Mouse (Mus musculus): ENCODE results near the gene Cpsf4.
A peak's percentile ranks its signal among the peaks of the same experiment; 100 is the strongest.
"Not testable (repeated sequence)": the region's sequence is repeated elsewhere in the genome, so short reads cannot be mapped to it uniquely, and the experiment has no call there.

Cpsf4 gene

DNA sequence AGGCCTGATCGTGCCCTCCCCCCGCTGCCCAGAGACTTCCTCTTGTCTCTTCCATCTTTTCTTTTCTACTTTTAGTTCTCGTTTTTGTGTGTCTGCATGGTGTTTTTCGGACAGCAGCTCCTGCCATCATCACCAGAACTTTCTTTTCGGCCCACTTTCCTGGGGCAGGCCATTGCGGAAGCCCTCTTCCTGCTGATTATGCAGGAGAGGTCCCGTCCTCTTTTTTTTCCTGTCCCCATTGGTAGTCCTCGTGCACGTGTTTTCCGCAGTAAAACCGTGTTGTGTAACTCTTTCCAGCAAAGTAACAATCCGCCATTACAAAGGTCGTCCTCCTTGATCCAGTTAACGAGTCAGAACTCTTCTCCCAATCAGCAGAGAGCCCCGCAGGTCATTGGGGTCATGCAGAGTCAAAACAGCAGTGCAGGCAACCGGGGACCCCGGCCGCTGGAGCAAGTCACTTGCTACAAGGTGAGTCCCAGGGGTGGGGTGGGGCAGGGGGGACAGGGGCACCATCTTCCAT lies 11.5 kb downstream of the Cpsf4 start:
- no peak for DNase-seq (ENCODE audit: low spot score in 2 of 2)

GRCm38 (mm10) chr5:145185244-145185643 lies 18.2 kb downstream of the Cpsf4 start:
- DNase-seq (ENCODE audit: low spot score in 2 of 2) = no peak

- no peak for DNase-seq (ENCODE audit: low spot score in 2 of 2)
Observed at GRCm38 (mm10) chr5:145189416-145189815, 22.4 kb downstream of the Cpsf4 start.

GRCm38 (mm10) chr5:145190373-145190772 lies 23.4 kb downstream of the Cpsf4 start:
- no peak for DNase-seq (ENCODE audit: low spot score in 2 of 2)

DNA sequence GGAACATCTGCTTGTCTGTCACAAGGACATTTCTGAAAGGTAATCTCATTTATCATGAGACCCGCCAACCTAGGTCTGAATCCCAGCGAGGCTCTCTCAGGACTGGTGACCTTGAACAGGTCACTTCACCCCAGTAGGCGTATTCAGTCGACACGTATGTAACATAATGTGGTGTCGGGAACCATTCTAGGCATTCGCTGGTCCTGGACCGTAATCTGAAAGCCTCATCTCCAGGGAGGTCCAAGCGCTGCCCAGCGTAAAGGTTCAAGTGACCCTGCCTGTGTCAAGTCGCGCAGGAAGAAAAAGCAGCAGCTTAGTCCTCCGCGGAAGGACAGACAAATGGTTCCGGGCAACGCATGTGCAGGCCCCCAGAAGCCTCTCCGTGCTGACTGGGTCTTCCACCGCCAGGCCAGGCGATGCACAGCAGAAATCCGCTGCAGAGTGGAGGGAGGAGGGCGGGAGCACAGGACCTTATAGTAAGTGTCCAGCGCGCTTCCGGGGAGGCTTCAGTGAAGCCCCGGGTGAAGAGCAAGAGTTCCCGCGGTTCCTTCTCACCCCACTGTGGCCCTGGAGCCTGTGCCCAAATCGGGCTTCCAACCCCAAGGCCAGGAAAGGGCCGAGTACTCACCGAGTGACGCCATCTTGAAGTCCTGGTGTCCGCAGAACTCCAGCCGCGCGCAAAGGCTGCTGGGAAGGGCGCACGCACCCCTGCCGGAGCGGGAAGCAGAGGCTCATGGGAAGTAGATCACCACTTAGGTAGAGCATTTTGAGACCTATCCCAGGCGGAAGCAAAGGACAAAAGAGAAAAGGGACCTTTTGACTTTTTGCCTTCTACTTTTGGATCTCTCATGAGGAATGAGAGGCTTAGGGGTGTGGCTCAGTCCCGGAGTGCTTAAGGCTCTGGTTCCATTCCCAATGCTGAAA lies 24.1 kb downstream of the Cpsf4 start:
- peak; percentile 93 to 94 for DNase-seq (ENCODE audit: low spot score in 2 of 2)

- DNase-seq (ENCODE audit: low spot score in 2 of 2) = no peak
Observed at GRCm38 (mm10) chr5:145191962-145192361, 24.9 kb downstream of the Cpsf4 start, which contains the start of gene Atp5j2. Gene Atp5j2, minus strand, starts transcription at chr5:145192062.

GRCm38 (mm10) chr5:145200387-145200786 lies 33.4 kb downstream of the Cpsf4 start:
- DNase-seq (ENCODE audit: low spot score in 2 of 2) = no peak

DNA sequence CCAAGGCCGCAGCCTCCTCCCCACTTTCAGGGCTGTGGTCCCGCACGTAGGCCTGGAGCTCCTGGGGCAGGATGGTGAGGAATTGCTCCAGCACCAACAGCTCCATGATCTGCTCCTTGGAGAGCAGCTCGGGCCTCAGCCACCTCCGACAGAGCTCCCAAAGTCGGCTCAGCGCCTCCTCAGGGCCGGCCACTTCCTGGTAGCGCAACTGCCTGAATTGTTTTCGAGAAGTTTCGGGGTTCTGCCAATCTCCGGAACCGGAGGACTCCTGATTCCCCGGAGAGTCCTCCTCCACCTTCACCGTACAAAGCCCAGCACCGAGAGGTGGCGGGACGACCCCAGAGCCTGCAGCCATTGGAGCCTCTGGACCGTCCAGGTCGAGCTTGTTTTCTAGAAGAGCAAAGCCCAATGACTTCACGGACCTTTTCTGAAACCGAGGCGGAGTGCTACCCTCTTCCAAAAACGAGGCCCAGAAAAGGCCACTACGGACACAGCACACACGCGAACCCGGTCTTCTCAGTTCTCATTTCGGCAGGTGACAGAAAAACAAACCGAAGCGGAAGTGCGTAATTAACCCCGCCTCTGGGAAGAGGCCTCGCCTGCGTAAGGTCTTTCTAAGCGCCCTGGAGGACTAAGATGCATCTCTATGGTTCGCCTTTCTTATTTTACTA lies 34.4 kb downstream of the Cpsf4 start, which contains the start of gene Zkscan14:
TSS of gene Zkscan14 (minus strand) at position 548 of the 671 bp plus-strand sequence.
- DNase-seq (ENCODE audit: low spot score in 2 of 2) = peak; percentile 61 to 75

DNA sequence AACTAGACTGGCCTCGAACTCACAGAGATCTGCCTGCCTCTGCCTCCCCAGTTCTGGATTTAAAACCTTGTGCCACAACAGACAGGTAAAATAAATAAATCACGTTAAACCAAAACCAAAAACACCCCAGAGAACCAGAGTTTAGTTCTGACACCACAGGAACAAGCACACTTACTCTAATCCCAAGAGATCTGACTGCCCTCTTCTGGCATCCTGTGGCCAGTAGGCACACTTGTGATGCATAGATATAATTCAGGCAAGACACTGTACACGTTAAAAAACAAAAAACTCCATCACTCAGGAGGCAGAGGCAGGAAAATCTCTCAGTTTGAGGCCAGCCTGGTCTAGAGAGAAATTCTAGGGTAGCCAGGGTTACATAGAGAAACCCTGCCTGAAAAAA lies 35.4 kb downstream of the Cpsf4 start:
- DNase-seq (ENCODE audit: low spot score in 2 of 2) = no peak

DNA sequence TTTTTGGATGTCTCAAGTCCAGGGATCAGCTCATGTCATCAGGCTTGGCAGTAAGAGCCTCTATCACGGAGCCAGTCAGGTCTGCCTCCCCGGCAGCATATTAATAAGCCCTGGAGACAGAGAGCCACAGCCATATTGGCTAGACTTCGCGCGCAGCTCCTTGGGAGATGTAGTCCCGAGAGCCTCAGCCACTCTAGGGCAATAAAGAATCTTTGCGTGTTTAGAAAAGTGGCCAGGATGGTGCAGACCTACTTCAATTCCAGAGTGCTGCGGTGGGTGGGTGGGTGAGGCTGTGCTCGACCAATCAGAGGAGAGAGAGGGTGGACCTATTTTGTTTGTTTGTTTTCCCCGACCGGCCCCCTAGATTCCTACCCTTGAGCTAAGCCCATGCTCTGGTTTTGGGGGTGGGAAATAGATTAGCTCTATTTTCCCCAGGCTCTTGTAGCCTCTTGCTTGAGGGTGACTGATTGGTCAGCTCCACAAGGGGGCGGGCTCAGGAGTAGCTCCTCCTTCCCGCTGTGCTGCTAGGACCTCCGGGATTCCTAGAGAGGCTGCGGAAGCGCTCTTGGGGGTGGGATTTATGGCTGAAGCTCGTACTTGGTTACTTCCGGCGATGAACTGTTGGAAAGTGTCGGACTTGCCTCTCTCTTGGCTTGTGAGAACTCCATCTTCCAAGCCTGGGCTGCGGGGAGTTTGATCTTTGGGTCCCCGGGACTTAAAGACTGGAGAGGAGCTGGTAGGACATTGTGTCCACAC lies 37.1 kb downstream of the Cpsf4 start, which contains the start of gene Zkscan5:
TSS of gene Zkscan5 (plus strand) at position 627 of the 756 bp plus-strand sequence.
- peak; percentile 98 for DNase-seq (ENCODE audit: low spot score in 2 of 2)

DNA sequence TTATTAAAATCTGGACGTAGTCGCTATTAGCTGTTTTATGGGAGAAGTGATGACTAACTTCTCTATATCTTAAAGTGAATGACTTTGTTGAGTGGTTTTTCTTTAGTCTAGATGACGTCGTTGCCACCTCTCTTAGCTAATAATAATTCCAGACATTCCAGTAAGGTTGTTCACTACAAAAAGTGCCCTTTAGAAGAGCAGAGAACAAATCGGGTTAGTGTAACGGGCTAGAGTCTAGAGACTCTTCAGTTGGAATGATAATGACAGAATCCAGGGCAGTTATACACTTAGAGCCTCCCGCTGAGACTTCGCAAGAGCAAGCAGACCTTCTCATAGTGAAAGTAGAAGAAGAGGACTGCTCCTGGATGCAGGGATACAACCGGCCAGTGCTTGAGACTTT lies 38.0 kb downstream of the Cpsf4 start:
- no peak for DNase-seq (ENCODE audit: low spot score in 2 of 2)

DNA sequence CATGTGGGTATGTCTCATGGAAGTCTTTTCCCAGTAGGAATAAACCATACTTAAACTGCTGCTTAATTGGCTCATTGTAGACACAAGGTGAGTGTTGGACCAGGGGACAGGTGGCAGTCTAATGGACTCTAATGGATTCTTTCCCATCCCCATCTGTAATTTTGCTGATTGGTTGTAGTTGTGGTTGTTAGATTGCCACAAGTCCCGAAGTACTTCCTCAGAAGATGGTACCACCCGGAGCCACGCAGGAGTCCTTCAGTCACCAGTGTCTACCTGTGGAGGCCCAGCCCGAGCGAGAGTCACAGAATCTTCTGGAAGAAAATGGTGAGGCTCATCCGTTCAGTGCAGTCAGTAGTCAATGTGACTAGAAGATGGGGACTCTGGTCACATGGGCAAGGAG lies 40.4 kb downstream of the Cpsf4 start:
- no peak for DNase-seq (ENCODE audit: low spot score in 2 of 2)

- no peak for DNase-seq (ENCODE audit: low spot score in 2 of 2)
Observed at GRCm38 (mm10) chr5:145207954-145208353, 40.9 kb downstream of the Cpsf4 start.

DNA sequence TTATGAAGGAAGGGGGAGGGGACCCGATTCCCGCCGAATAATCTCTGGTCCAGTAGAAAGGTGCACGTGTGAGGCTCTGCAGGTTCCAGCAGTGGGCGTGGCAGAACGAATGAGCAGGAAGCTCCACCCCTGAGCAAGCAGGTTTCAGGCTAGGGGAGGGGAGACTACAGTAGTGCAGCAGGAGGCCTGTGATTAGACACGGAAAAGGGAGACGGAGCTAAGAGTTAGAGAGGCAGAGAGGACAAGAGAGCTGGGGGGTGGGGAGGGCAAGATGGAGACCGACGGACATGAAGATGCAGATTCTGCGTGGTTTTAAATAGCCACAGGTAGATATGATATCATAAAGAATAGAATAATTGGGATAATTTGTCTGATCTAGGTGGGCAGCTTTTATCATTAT lies 41.4 kb downstream of the Cpsf4 start:
- DNase-seq (ENCODE audit: low spot score in 2 of 2) = not testable (repeated sequence)

DNA sequence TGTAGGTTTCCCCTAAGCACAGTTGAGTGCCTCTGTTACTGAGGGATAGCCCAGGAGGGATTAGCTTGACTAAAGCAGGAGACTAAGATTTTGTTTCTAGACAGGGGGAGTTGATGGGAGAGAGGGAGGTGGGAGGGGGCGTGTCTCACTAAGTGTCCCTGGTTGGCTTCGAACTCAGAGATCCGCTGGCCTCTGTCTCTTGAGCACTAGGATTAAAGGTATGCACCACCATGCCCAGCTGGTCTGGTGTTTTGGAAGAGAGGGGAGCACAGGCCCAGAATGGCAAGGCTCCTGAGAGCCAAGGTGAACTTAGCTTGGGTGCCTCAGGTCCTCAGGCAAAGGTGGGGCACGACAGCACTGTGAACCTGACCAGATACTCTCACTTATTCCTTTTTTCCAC lies 44.3 kb downstream of the Cpsf4 start:
- no peak for DNase-seq (ENCODE audit: low spot score in 2 of 2)

GRCm38 (mm10) chr5:145212216-145212615 lies 45.2 kb downstream of the Cpsf4 start:
- no peak for DNase-seq (ENCODE audit: low spot score in 2 of 2)

GRCm38 (mm10) chr5:145213505-145213904 lies 46.5 kb downstream of the Cpsf4 start:
- no peak for DNase-seq (ENCODE audit: low spot score in 2 of 2)

DNA sequence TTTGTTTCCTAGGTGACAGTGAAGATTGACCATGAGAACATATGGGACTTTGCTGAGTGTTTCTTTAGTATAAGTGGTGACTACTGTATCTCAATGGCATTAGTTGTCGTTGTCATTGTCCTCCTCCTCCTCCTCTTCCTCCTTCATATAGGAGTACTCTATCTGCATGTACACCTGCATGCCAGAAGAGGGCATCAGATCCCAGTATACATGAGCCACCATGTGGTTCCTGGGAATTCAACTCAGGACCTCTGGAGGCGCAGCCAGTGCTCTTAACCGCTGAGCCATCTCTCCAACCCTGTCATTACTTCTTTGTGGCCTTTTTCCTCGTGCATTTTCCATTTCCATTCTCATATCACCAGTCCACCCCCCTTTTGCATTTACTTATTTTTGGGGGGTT lies 47.7 kb downstream of the Cpsf4 start:
- DNase-seq (ENCODE audit: low spot score in 2 of 2) = no peak

- DNase-seq (ENCODE audit: low spot score in 2 of 2) = no peak
Observed at GRCm38 (mm10) chr5:145217746-145218145, 50.7 kb downstream of the Cpsf4 start.

DNA sequence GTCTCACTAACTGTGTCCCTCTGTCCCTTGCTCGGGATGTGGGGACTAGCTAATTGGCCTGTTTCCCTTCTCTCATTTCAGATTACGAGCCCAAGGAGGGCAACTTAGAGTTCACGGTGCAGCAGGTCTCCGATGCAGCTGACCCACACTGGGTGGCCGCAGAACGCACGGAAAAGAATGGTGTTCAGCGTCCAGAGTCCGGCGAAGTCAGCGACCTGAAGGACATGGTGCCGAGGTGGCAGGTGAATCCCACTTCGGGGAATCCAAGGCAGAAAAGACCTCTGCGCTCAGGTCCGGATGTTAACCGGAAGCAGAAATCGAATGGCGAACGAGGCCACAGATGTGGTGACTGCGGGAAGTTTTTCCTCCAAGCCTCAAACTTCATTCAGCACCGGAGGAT lies 51.2 kb downstream of the Cpsf4 start:
- DNase-seq (ENCODE audit: low spot score in 2 of 2) = no peak

GRCm38 (mm10) chr5:145218671-145219070 lies 51.7 kb downstream of the Cpsf4 start:
- DNase-seq (ENCODE audit: low spot score in 2 of 2) = no peak

DNA sequence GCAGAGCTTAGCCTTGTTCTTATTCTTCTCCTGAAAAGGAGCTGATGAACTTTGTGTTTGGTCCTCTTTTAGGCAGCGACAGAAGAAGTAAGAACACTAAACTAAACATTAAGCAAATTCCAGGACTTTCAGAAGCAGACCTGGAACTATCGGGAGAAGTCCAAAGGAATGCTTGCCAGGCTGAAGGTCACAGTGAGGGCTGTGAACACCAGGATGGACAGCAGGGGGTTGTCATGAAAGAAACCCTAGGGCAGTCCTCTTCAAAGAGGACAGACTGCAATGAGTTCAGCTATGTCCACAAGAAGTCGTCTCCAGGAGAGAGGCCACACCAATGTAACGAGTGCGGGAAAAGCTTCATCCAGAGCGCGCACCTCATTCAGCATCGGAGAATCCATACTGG lies 53.0 kb downstream of the Cpsf4 start:
- DNase-seq (ENCODE audit: low spot score in 2 of 2) = no peak

Data from frontal cortex, postnatal 36 days (tissue).